Mouse (Mus musculus) G1E (cell line): ENCODE results near the gene Irf1. TPM values are rescaled to one million over a fixed set of nuclear protein-coding genes. Genes with fewer than 3 reads are reported as not detected.

Experiments
- ATAC-seq: 2 replicates; pipeline ENCODE4 v1.8.0; 2016; ENCODE audit warnings: mild to moderate bottlenecking; ENCODE audit not compliant: insufficient number of reproducible peaks, poor library complexity, low FRiP score, severe bottlenecking; ENCODE audit errors: extremely low read depth
- DNase-seq: peaks from one replicate; pipeline ENCODE4 v3.0.0; 2012; ENCODE audit warnings: low spot score
- H3K27me3 ChIP-seq: 2 replicates; pipeline ENCODE4 v1.6.1; 2012; ENCODE audit warnings: mild to moderate bottlenecking, low read length, inconsistent platforms; ENCODE audit not compliant: insufficient read depth
- H3K36me3 ChIP-seq: replicated peaks from 2 replicates; pipeline ENCODE3; 2012; ENCODE audit warnings: mild to moderate bottlenecking, inconsistent platforms
- H3K4me1 ChIP-seq: 2 replicates; pipeline ENCODE4 v1.6.1; 2012; ENCODE audit warnings: low read depth, low read length, inconsistent platforms, mixed read lengths; ENCODE audit not compliant: insufficient read depth
- H3K4me3 ChIP-seq: 2 replicates; pipeline ENCODE4 v1.5.1; 2012; ENCODE audit warnings: low read depth, mild to moderate bottlenecking, inconsistent platforms, low read length, moderate library complexity, mixed read lengths
- H3K9me3 ChIP-seq: replicated peaks from 2 replicates; pipeline ENCODE4 v1.6.1; 2012; ENCODE audit warnings: inconsistent platforms
- CTCF ChIP-seq: IDR thresholded peaks from 2 replicates; pipeline ENCODE4 v1.5.1; 2012; ENCODE audit warnings: low read depth, low read length, inconsistent platforms, mixed read lengths
- GATA1 ChIP-seq: IDR thresholded peaks from 2 replicates; pipeline ENCODE4 v1.6.1; 2012; ENCODE audit warnings: borderline replicate concordance, low read length, inconsistent platforms, mixed read lengths
- GATA2 ChIP-seq: IDR thresholded peaks from 2 replicates; pipeline ENCODE4 v1.6.1; 2012; ENCODE audit warnings: low read depth, low read length, inconsistent platforms, borderline replicate concordance
- POLR2AphosphoS5 ChIP-seq: IDR thresholded peaks from 2 replicates; pipeline ENCODE4 v1.6.1; 2012; ENCODE audit warnings: low read depth, low read length, inconsistent platforms; ENCODE audit not compliant: insufficient replicate concordance
- TAL1 ChIP-seq: conservative IDR thresholded peaks from 2 replicates; pipeline ENCODE4 v1.6.1; 2012; ENCODE audit warnings: low read depth, low read length, inconsistent platforms, mixed read lengths
- polyA plus RNA-seq: library from polyadenylated mRNA; stranded (reverse); fragments of >175 nt; gene quantifications from 2 replicates; pipeline ENCODE4 v1.2.3, GENCODE M21; 2012
- total RNA-seq, 2 experiments: library from RNA; stranded (forward) in 1 of 2; stranded (reverse) in 1 of 2; fragments of 200-1000 nt in 1 of 2; fragments of >200 nt in 1 of 2; fragmentation: Nextera tagmentation in 1 of 2; gene quantifications; 2 replicates each; pipeline ENCODE4 v1.2.3; 2014 to 2017

Irf1 gene
- total and polyA plus RNA-seq, 3 experiments = 0.21 to 9.3 (median 2.5) TPM

DNA sequence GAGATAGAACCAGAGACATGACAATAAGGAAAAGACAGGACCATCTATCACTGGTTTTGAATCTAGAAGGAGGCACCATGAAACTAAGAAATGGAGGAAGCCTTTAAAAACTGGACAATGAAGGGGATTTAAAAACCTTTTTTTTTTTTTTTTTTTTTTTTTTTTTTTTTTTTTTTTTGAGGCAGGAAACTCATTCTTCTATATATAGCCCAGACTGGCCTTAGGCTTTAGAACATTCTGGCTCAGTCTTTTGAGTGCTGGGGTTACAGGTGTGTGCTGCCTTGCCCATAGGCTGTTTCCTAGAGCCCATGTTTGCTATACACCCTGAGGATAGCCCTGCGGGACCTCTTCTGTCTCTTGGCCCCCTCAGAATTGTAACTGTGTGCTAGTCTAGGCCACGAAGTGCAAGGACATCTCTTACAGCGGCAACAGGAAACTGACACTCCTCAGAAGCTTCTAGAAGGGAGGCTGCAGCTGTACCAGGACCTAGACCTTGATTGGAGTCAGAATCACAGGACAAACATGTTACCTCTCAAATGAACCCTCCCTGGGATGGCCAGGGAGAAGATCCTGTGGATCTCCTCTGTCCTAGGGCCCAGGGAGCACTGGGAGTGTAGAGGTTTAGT is 15.6 kb downstream of the Irf1 start:
- no peak for ATAC-seq
- TF ChIP-seq CTCF (no peak), TAL1 (no peak), GATA1 (no peak), GATA2 (no peak), POLR2AphosphoS5 (no peak)

DNA sequence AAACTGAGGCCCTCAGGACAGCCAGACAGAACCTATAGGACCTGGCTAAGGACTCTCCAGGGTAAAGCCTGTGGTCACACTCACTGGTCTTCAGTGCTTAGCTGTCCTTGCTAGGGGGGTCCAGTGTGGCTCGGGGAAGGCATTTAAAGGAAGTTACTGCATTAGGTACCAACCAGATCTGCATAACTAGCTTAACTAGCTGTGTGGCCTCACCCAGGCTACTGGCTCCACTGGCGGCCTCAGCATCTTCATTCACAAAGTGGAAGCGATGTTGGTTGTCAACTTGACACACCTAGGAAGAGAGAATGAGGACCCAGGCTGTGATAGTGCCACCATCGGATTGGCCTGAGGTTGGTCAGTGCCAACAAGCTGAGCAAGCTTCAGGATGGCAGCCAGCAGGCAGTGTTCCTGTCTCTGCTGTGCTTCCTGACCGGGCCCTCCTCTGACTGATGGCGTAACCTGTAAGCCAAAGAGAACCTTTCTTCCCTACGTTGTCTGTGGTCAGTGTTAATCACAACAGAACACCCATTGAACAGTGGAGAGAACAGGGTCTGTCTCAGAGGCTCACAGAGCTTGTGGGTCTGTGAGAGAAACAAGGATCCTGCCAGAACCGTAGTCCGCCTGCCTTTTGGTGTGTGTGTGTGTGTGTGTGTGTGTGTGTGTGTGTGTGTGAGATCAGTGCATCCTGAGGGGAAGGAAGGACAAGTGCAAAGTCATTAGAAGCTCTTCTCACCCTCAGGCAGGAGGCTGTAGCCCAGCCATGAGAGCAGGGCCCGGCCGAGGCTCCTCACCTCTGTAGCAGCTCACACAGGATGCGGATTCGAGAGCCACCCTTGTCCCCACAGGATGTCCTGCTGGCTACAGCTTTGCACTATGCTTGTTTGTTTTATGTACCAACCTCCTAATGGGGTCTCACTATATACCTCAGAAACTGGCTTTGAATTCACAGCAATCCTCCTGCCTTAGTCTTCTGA is 16.5 kb downstream of the Irf1 start:
- H3K27me3 ChIP-seq = peaks cover 31% of the 10 kb centered on the region
- DNase-seq = no peak
- no peak for ATAC-seq
- TF ChIP-seq TAL1 (no peak), GATA1 (no peak), POLR2AphosphoS5 (no peak), GATA2 (no peak), CTCF (no peak)
- no peaks in the 10 kb centered on the region for H3K36me3 ChIP-seq
- no peaks in the 10 kb centered on the region for H3K9me3 ChIP-seq
- H3K4me3 ChIP-seq = no peak overlapping the region
- no peaks in the 10 kb centered on the region for H3K4me1 ChIP-seq

More for the DNA sequence above, 15.6 kb downstream of the Irf1 start:
- H3K27me3 ChIP-seq = peaks cover 31% of the 10 kb centered on the region
- DNase-seq = no peak
- H3K9me3 ChIP-seq = no peaks in the 10 kb centered on the region
- H3K36me3 ChIP-seq = no peaks in the 10 kb centered on the region
- H3K4me3 ChIP-seq = no peak overlapping the region
- no peaks in the 10 kb centered on the region for H3K4me1 ChIP-seq

DNA sequence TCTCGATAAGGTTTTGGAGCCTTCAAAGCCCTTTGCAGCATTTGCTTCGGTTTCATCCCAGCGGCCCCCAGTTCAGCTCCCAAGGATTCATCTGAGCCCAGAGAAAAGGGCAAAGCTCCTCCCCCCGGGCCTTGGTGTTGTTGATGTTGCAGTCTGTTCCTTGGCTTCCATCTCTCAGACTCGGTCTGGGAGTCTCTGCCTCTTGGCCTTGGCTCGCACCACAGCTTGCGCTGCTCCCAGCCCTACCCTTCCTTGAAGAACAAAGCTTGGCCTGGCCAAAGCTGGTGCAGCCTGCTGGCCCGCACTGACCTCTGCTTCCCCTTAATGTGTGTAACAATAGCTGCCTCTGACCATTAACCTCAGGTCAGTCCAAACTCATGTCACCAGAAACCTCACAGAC is 18.4 kb downstream of the Irf1 start:
- Histone ChIP-seq H3K9me3 (no peaks in the 10 kb centered on the region), H3K36me3 (no peaks in the 10 kb centered on the region), H3K4me3 (no peak overlapping the region), H3K4me1 (no peaks in the 10 kb centered on the region), H3K27me3 (peaks cover 28% of the 10 kb centered on the region)
- DNase-seq (no peak), ATAC-seq (no peak)
- TF ChIP-seq POLR2AphosphoS5 (no peak), TAL1 (no peak), CTCF (no peak), GATA1 (no peak), GATA2 (no peak)

DNA sequence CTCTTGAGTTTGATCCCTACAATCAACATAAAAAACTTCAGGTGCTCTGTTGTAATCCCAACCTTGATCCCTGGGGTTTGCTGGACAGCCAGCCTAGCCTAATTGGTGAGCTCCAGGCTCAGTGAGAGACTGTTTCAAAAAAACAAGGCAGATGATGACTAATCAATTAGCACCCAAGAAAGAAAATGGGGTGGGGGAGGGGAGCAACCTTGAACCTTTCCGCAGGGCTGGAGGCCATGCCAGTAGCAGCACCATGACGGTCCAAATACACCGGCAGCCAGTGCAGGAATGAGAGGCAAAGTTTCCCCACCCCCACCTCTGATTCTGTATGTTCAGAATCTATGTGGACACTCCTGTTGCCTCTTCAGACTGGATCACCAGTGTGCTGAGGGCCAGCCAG is 19.5 kb downstream of the Irf1 start:
- Histone ChIP-seq H3K4me3 (no peak overlapping the region), H3K4me1 (no peaks in the 10 kb centered on the region), H3K36me3 (no peaks in the 10 kb centered on the region), H3K27me3 (peaks cover 23% of the 10 kb centered on the region), H3K9me3 (no peaks in the 10 kb centered on the region)
- no peak for DNase-seq
- TF ChIP-seq POLR2AphosphoS5 = no peak
- no peak for TF ChIP-seq CTCF
- TF ChIP-seq GATA1 = no peak
- no peak for TF ChIP-seq TAL1
- no peak for TF ChIP-seq GATA2
- ATAC-seq = no peak

DNA sequence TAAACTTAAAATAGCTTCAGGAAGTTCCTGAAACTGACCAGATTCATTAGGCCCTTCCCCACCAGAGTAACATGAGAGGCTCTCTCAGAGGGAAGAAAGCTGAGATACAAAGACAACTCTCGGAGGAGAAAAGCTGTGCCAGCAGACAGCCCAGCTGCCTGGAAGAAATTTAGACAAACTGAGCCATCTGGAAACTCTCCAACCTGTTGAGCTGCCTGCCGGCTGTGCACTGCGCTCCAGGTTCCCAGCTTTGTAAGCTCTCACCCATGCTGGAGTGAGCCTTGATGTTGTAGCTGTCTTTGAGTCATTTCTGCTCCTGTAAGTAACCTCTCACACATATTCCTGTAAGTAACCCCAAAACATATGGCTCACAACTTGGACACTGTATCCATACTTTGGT is 23.2 kb downstream of the Irf1 start:
- Histone ChIP-seq H3K27me3 (peaks cover 17% of the 10 kb centered on the region), H3K4me1 (no peaks in the 10 kb centered on the region), H3K9me3 (no peaks in the 10 kb centered on the region), H3K4me3 (no peak overlapping the region), H3K36me3 (no peaks in the 10 kb centered on the region)
- TF ChIP-seq GATA2 (no peak), CTCF (no peak), GATA1 (no peak), TAL1 (no peak), POLR2AphosphoS5 (no peak)
- DNase-seq (no peak), ATAC-seq (no peak)

DNA sequence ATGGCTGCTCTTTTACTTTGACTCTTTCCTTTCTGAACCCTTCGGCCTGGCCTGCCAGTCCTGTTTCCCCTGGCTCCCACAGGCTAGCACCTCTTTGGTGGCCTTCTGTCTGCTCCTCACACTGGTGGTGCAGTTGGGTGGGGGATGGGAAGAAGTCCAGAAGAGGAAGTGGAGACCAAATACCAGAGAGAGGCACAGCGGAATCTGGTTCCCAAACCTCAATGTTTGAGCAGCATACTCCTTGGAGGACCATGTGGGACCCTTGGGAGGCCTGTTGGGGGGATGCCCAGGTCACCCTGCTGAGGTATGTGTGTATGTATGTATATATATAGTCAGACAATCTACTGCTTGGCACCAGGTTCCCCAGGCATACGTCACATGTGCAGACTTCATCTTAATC is 24.2 kb downstream of the Irf1 start:
- ATAC-seq (no peak), DNase-seq (no peak)
- Histone ChIP-seq H3K9me3 (no peaks in the 10 kb centered on the region), H3K36me3 (no peaks in the 10 kb centered on the region), H3K4me3 (no peak overlapping the region), H3K4me1 (no peaks in the 10 kb centered on the region), H3K27me3 (peaks cover 14% of the 10 kb centered on the region)
- TF ChIP-seq CTCF (no peak), TAL1 (no peak), GATA1 (no peak), POLR2AphosphoS5 (no peak), GATA2 (no peak)
